Comparison of ENCODE assay signal across 29 mouse cellular contexts in genomic region chr17:75378256-75378871, GRCm38 (mm10). TPM values are rescaled to one million over a fixed set of nuclear protein-coding genes. Genes with fewer than 3 reads are reported as not detected.
DNase-seq lines count a peak whose midpoint lies in the region; ATAC-seq and TF ChIP-seq lines count a peak whose summit lies in the region.
"Had no signal": no experiment of that assay in that cellular context is flagged by ENCODE, and none has a peak within 500 bp of the region (broad histone marks: within the 10 kb centered on the region; RNA-seq: fewer than 3 reads in every experiment).

No protein-coding gene starts in this region.

- H3K27me3 ChIP-seq in lung, embryonic 14.5 days (ENCODE audit: insufficient read depth, low read length) = no peaks in the 10 kb centered on the region
- no peaks in the 10 kb centered on the region for H3K27me3 ChIP-seq in intestine, embryonic 16.5 days (replicated peaks; ENCODE audit: control insufficient read depth, insufficient read depth, low read length)
- H3K27me3 ChIP-seq: forebrain, embryonic 13.5 days; heart, embryonic 13.5 days; hindbrain, embryonic 15.5 days; liver, embryonic 12.5 days; midbrain, embryonic 15.5 days had no signal

- H3K9ac ChIP-seq in lung, embryonic 14.5 days = no peak overlapping the region
- no peak overlapping the region for H3K9ac ChIP-seq in intestine, embryonic 16.5 days (ENCODE audit: low read depth, low read length)
- H3K9ac ChIP-seq: forebrain, embryonic 13.5 days; heart, embryonic 13.5 days; hindbrain, embryonic 15.5 days; liver, embryonic 12.5 days; liver, postnatal 0 days; midbrain, embryonic 15.5 days had no signal

- no peak for TF ChIP-seq CTCF in lung, embryonic 14.5 days (IDR thresholded peaks at IDR 0.05; ENCODE audit: low read depth)

- no peaks in the 10 kb centered on the region for H3K36me3 ChIP-seq in lung, embryonic 14.5 days (ENCODE audit: insufficient read depth)
- H3K36me3 ChIP-seq in intestine, embryonic 16.5 days (ENCODE audit: control insufficient read depth, insufficient read depth, low read length) = no peaks in the 10 kb centered on the region
- H3K36me3 ChIP-seq: hindbrain, embryonic 10.5 days; hindbrain, embryonic 15.5 days; liver, embryonic 12.5 days; midbrain, embryonic 10.5 days; midbrain, embryonic 15.5 days had no signal

- ATAC-seq in lung, embryonic 14.5 days (ENCODE audit: insufficient read depth) = peak; percentile 71; the same call in 1 of the 2 replicates
- peak; percentile 81 for ATAC-seq in intestine, embryonic 16.5 days
- ATAC-seq: forebrain, embryonic 13.5 days; liver, embryonic 12.5 days; liver, postnatal 0 days; midbrain, embryonic 15.5 days had no signal

- H3K4me3 ChIP-seq in lung, embryonic 14.5 days (ENCODE audit: low read depth, low read length) = no peak overlapping the region
- no peak overlapping the region for H3K4me3 ChIP-seq in intestine, embryonic 16.5 days (ENCODE audit: low read length)
- H3K4me3 ChIP-seq: forebrain, embryonic 13.5 days; heart, embryonic 13.5 days; hindbrain, embryonic 10.5 days; hindbrain, embryonic 15.5 days; liver, embryonic 12.5 days; midbrain, embryonic 10.5 days; midbrain, embryonic 15.5 days had no signal

- no peaks in the 10 kb centered on the region for H3K9me3 ChIP-seq in lung, embryonic 14.5 days (ENCODE audit: low read depth, low read length)
- no peaks in the 10 kb centered on the region for H3K9me3 ChIP-seq in intestine, embryonic 16.5 days (ENCODE audit: control insufficient read depth, low read length)
- H3K9me3 ChIP-seq: forebrain, embryonic 13.5 days; heart, embryonic 13.5 days; hindbrain, embryonic 10.5 days; hindbrain, embryonic 15.5 days; liver, embryonic 12.5 days; midbrain, embryonic 10.5 days; midbrain, embryonic 15.5 days had no signal

- H3K4me1 ChIP-seq in lung, embryonic 14.5 days (ENCODE audit: insufficient read depth) = no peaks in the 10 kb centered on the region
- no peaks in the 10 kb centered on the region for H3K4me1 ChIP-seq in intestine, embryonic 16.5 days (ENCODE audit: control insufficient read depth, insufficient read depth, low read length)
- H3K4me1 ChIP-seq: forebrain, embryonic 13.5 days; hindbrain, embryonic 10.5 days; hindbrain, embryonic 15.5 days; liver, embryonic 12.5 days; midbrain, embryonic 10.5 days; midbrain, embryonic 15.5 days had no signal

- 42% methylated on average over 9 of the region's 9 CpGs for WGBS in lung, embryonic 14.5 days
- 63% methylated on average over 9 of the region's 9 CpGs for WGBS in intestine, embryonic 16.5 days

- no peak overlapping the region for H3K27ac ChIP-seq in lung, embryonic 14.5 days (ENCODE audit: low read depth)
- no peak overlapping the region for H3K27ac ChIP-seq in intestine, embryonic 16.5 days (ENCODE audit: low read length)
- H3K27ac ChIP-seq: forebrain, embryonic 13.5 days; heart, embryonic 13.5 days; hindbrain, embryonic 10.5 days; hindbrain, embryonic 15.5 days; liver, embryonic 12.5 days; midbrain, embryonic 10.5 days; midbrain, embryonic 15.5 days; stomach, postnatal 0 days had no signal

- DNase-seq in adrenal gland, postnatal 14 days = peak; percentile 18
- DNase-seq in adrenal gland, postnatal 25 days = no peak
- peak; percentile 29 for DNase-seq in lung, embryonic 14.5 days
- no peak for DNase-seq in lung, postnatal 36 days
- peak; percentile 23 for DNase-seq in NIH3T3 (ENCODE audit: low read depth)
- no peak for DNase-seq in c-Kit-positive CD71-positive TER-119-positive erythroid progenitor cells, embryonic 14.5 days (ENCODE audit: low spot score)
- DNase-seq in testis, postnatal 10 days (ENCODE audit: low spot score) = no peak
- DNase-seq: cerebellum, adult 9-10 months; cerebellum, postnatal 36 days; gastrocnemius, postnatal 14 days; heart, adult 18-20 months; heart, postnatal 10 days; kidney, adult 9 months; kidney, postnatal 10 days; layer of hippocampus, postnatal 36 days; liver, postnatal 0 days; right cerebral cortex, postnatal 4 days; thymus, adult 2 months; thymus, postnatal 36 days had no signal

- no peak overlapping the region for H3K4me2 ChIP-seq in lung, embryonic 14.5 days
- no peak overlapping the region for H3K4me2 ChIP-seq in intestine, embryonic 16.5 days (ENCODE audit: low read depth, low read length)
- H3K4me2 ChIP-seq: forebrain, embryonic 13.5 days; heart, embryonic 13.5 days; hindbrain, embryonic 15.5 days; liver, embryonic 12.5 days; midbrain, embryonic 15.5 days had no signal

RNA-seq across cellular contexts. Expression of gene Rasgrp3, which starts 57.3 kb away (rescaled TPM):
- 23.3 and 30.3 TPM in 2 replicates for total RNA-seq in adrenal gland, postnatal 14 days (2021)
- total RNA-seq in adrenal gland, postnatal 25 days (2021) = 18.2 and 18.5 TPM in 2 replicates
- 24.5 and 30.1 TPM in 2 replicates for polyA plus RNA-seq in lung, embryonic 14.5 days (2014; fragmentation: Nextera tagmentation; extraction: Ambion mirVana)
- 9.5 and 10.7 TPM in 2 replicates for polyA plus RNA-seq in intestine, embryonic 16.5 days (2015; fragmentation: Nextera tagmentation; extraction: Ambion mirVana)
- total RNA-seq: MEL had no signal

Comparison
In these comparisons a context has a peak if more than half of its experiments do, and no peak if none do; other contexts are left out.
1. DNase-seq: peak in adrenal gland, postnatal 14 days (single experiment), lung, embryonic 14.5 days (single experiment) and NIH3T3 (single experiment); none in adrenal gland, postnatal 25 days (single experiment), lung, postnatal 36 days (single experiment), c-Kit-positive CD71-positive TER-119-positive erythroid progenitor cells, embryonic 14.5 days (single experiment) and testis, postnatal 10 days (single experiment).